Mouse (Mus musculus) frontal cortex, postnatal 25 days (tissue): ENCODE measurements around the gene Tespa1.
"Not testable (repeated sequence)": the region's sequence is repeated elsewhere in the genome, so short reads cannot be mapped to it uniquely, and the experiment has no call there.

Source experiments
- DNase-seq, 2 experiments: peaks; one replicate each; pipeline ENCODE4 v3.0.0; 2022; ENCODE audit warnings: low spot score in 2 of 2

The Tespa1 gene

DNA sequence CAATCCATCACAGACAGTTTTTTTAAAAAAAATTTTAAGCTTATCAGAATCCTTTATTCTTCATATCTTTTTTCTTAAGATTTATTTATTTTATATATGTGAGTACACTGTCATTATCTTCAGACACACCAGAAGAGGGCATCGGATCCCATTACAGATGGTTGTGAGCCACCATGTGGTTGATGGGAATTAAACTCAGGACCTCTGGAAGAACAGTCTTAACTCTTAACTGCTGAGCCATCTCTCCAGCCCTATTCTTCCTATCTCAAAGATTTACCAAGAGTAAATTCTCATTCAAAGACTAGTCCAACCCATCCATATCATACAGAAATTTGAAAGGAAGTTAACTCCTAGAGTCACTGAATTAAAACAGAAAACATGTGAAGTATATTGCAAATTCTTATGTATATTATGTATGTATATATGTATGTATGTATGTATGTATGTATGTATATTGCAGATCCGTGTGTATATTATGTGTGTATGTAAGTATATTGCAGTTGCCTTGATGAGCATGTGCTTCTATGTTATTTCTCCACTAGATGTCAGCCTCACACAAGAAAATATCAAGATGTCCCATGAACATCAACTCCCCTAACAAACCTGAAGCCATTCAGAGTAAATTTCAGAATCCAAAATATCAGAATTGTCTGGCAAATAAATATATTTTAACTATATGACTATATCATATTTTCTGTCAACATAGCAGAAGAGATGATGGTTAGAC lies 40.9 kb downstream of the Tespa1 start:
- no peak for DNase-seq

GRCm38 (mm10) chr10:130364766-130365165 lies 42.1 kb downstream of the Tespa1 start:
- no peak for DNase-seq

GRCm38 (mm10) chr10:130368384-130368783 lies 45.7 kb downstream of the Tespa1 start:
- DNase-seq, result no peak

GRCm38 (mm10) chr10:130370005-130370682 lies 47.5 kb downstream of the Tespa1 start:
- DNase-seq, result no peak

GRCm38 (mm10) chr10:130371644-130372043 lies 49.0 kb downstream of the Tespa1 start:
- DNase-seq, result no peak

DNA sequence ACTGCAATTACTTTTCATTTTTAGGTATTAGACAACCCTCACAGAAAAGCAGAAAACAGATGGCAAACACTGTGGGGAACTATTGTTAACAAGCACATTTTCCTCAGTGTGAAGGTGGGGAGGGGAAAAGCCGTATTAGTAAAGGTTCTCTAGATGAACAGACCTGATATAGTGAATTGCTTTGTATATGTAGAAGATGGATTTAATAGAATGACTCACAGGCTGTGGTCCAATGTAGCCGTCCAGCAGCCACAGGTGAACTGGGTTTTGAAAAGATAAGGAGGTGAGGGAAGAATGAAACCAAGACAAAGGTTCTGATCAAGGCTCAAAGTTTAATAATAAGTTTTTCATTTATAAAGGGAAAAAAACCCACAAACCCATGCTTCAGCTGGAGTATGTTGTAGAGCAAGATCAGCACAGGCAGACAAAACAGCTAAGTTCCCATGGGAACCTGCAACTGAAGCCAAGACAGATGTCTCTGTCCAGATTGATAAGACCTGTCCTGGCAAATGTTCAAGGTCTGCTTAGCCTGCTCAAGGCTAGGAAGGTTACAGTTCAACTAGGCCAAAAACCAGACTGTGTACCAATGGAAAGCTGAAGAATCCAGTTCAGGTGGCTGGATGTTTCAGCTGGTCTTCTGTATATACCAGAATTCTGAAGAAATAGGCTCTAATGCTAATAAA lies 50.0 kb downstream of the Tespa1 start:
- no peak for DNase-seq

- no peak for DNase-seq
Observed at GRCm38 (mm10) chr10:130375145-130375544, 52.5 kb downstream of the Tespa1 start.

DNA sequence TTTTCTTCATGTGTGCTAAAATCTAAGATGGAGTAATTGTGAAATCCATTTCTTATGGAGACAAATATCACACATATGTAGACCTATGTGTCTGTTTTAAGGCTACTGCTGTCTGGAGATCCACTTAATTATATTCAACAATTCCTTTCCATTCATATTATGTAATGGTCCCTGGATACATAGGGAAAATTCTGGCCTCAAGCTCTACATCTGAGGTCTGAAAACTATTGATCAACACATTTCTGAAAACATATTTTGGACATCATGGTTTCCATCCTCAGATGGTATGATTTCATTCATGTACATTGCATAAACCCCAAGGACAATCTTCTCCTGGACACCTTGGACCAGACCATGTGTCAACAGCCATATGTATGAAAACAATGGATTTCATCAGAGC lies 71.6 kb downstream of the Tespa1 start, which contains the start of gene Vmn2r84:
Gene Vmn2r84, minus strand, starts transcription at position 101 of the 400 bp plus-strand sequence.
- no peak for DNase-seq

DNA sequence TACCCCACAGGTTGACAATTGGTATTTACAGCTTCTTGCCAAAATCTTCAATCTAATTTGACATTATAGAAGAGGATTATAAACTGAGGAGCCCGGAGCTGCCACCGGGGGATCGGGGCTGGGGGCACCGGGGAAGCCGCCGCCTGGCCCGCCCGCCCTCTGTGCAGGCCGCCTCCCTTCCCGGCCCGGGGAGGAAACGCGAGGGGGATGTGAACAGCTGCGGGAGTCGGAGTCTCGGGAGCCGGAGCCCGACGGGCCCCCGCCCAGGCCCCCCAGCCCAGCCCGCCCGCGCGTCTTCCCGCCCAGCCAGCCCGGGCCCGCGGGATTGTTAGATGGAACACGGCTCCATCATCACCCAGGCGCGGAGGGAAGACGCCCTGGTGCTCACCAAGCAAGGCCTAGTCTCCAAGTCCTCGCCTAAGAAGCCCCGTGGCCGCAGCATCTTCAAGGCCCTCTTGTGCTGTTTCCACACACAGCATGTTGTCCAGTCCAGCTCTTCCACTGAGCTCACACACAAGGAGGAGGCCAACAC lies 89.6 kb downstream of the Tespa1 start:
- not testable (repeated sequence) for DNase-seq
